Mouse (Mus musculus) WW6 (cell line): Measurements from ENCODE around the gene Sumf1.

ENCODE experiments used
- DNase-seq: peaks from one replicate; pipeline ENCODE4 v3.0.0-alpha.2; 2013; ENCODE audit warnings: low read depth, low spot score

Sumf1 gene

GRCm38 (mm10) chr6:108184847-108185684 lies at the start of gene Sumf1:
Sumf1 (minus strand) TSS chr6:108185582.
- DNase-seq: peak; percentile 87

GRCm38 (mm10) chr6:108234536-108234935 lies 49.2 kb upstream of the Sumf1 start:
- no peak for DNase-seq

GRCm38 (mm10) chr6:108233070-108233469 lies 47.7 kb upstream of the Sumf1 start:
- DNase-seq: no peak

- no peak for DNase-seq
These were observed 46.7 kb upstream of the Sumf1 start for GRCm38 (mm10) chr6:108231892-108232710.

- DNase-seq: no peak
These were observed 45.2 kb upstream of the Sumf1 start for GRCm38 (mm10) chr6:108230608-108231007.

GRCm38 (mm10) chr6:108228601-108229000 lies 43.2 kb upstream of the Sumf1 start:
- no peak for DNase-seq

- DNase-seq: no peak
These were observed 42.7 kb upstream of the Sumf1 start for GRCm38 (mm10) chr6:108228048-108228447.

- DNase-seq: no peak
These were observed 42.1 kb upstream of the Sumf1 start for GRCm38 (mm10) chr6:108227461-108227860.

- no peak for DNase-seq
These were observed 40.8 kb upstream of the Sumf1 start for GRCm38 (mm10) chr6:108226230-108226629.

GRCm38 (mm10) chr6:108225027-108225426 lies 39.6 kb upstream of the Sumf1 start:
- DNase-seq: no peak

GRCm38 (mm10) chr6:108224361-108224760 lies 39.0 kb upstream of the Sumf1 start:
- no peak for DNase-seq

- DNase-seq: no peak
These were observed 37.5 kb upstream of the Sumf1 start for GRCm38 (mm10) chr6:108222875-108223274.

- no peak for DNase-seq
These were observed 37.1 kb upstream of the Sumf1 start for GRCm38 (mm10) chr6:108222435-108222834.

- no peak for DNase-seq
These were observed 32.6 kb upstream of the Sumf1 start for GRCm38 (mm10) chr6:108217987-108218386.

GRCm38 (mm10) chr6:108216832-108217231 lies 31.4 kb upstream of the Sumf1 start:
- DNase-seq: no peak

GRCm38 (mm10) chr6:108216091-108216490 lies 30.7 kb upstream of the Sumf1 start:
- DNase-seq: no peak

- no peak for DNase-seq
These were observed 29.0 kb upstream of the Sumf1 start for GRCm38 (mm10) chr6:108214294-108214925.

GRCm38 (mm10) chr6:108213481-108214293 lies 28.3 kb upstream of the Sumf1 start:
- no peak for DNase-seq

GRCm38 (mm10) chr6:108212881-108213295 lies 27.5 kb upstream of the Sumf1 start, which contains the start of gene Itpr1:
Itpr1 (plus strand) TSS chr6:108213096.
- DNase-seq: peak; percentile 100

GRCm38 (mm10) chr6:108211896-108212880 lies 26.8 kb upstream of the Sumf1 start:
- no peak for DNase-seq
